Mouse (Mus musculus): ENCODE measurements around the gene Mup8. TPM values are rescaled to one million over a fixed set of nuclear protein-coding genes. Genes with fewer than 3 reads are reported as not detected.

Gene Mup8
- not detected in 2 replicates for polyA plus RNA-seq (2015; fragmentation: Nextera tagmentation; extraction: Ambion mirVana)

GRCm38 (mm10) chr4:60222499-60222898 is at the start of gene Mup8:
Gene Mup8, minus strand, starts transcription at chr4:60222599.

Other genes with a start within 250 kb of the Mup8 start
- not detected in 2 replicates for gene Mup7, start 152.1 kb downstream of the Mup8 start, polyA plus RNA-seq (2015; fragmentation: Nextera tagmentation; extraction: Ambion mirVana)
- not detected in 2 replicates for gene Mup2, start 68.3 kb downstream of the Mup8 start, polyA plus RNA-seq (2015; fragmentation: Nextera tagmentation; extraction: Ambion mirVana)
- gene Mup9, start 199.4 kb upstream of the Mup8 start, polyA plus RNA-seq (2015; fragmentation: Nextera tagmentation; extraction: Ambion mirVana): not detected in 2 replicates

Measured in spleen, postnatal 0 days (tissue).